Mouse (Mus musculus): ENCODE results near the gene Rasl12. TPM values are rescaled to one million over a fixed set of nuclear protein-coding genes. Genes with fewer than 3 reads are reported as not detected.

Rasl12 gene
- total RNA-seq, 2 experiments from 2014 or later = 8.4 to 9.2 TPM

DNA sequence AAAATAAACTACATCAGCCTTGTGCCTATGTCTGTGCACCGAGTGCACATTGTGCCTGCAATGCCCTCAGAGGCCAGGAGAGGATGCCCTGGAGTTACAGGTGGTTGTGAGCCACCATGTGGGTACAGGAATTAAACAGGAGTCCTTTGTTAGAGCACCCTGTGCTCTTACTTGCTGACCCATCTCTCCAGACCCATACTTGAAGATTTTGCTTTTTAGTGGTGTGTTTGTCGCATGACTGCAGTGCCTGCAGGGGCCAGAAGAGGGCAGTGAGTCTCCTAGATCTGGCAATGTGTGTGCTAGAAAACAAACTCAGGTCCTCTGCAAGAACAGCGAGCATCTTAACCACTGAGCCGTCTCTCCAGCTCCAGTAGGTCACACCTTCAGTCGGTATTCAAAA lies 35.8 kb downstream of the Rasl12 start:
- peak; percentile 24 to 38 for DNase-seq
- intact Hi-C loops (cut with DNase I) = loop anchor here (5.0 to 10.0 kb wide), 2 partner anchors 209 to 297 kb away; no protein-coding TSS in a partner anchor

DNA sequence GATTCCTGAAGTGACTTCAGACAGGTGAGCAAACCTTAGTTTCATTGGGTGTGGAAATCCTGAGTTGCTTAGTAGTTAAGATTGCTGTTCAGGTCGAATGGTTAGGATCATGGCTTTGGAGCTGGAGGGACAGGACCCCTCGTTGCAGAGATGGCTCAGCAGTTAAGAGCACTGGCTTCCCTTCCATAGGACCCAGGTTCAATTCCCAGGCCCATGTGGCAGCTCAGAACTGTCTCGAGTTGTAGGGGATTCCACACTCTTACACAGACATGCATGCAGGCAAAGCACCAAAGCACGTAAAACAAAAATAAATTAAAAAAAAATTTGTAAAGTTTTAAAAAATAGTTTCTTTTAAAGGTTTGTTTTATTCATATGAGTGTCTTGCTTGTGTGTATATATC lies 36.9 kb downstream of the Rasl12 start:
- intact Hi-C loops (cut with DNase I) = loop anchor here (10.0 kb wide), 1 partner anchor 210 kb away; no protein-coding TSS in a partner anchor
- DNase-seq = no peak

DNA sequence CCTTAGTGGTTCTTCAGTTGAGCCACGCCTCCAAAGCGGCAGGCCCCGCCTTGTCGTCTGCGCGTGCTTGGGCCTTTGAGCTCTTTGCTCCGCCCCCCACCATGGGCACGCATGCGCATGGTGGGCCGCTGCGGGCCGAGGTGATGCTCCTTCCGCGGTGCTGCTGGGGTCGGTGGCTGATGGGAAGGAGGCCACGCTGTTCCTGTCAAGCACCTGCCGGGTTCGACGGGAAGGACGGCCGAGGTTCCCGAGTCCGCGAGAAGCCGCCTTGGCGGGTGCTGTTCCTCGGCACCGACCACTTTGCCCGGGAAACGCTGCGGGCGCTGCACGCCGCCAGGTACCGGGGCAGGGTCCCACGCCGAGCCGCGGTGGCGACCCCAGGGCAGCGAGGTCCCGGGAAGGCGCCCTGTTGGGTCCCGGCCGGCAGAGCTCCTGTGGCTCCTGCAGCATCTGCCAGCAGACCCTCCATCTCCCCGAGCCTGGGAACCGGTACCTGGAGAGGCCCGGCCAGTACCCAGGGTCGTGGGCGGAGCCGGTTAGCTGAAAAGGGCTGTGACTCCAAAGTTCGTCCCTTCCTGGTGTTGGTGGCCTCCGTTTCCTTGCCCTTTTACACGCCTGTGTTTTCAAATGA lies 37.5 kb downstream of the Rasl12 start, which contains the start of gene Mtfmt:
TSS of gene Mtfmt (plus strand) at position 112 of the 631 bp plus-strand sequence.
- peak; percentile 91 to 93 for DNase-seq
- intact Hi-C loops (cut with DNase I) = loop anchor here (10.0 kb wide), 1 partner anchor 211 kb away; no protein-coding TSS in a partner anchor

DNA sequence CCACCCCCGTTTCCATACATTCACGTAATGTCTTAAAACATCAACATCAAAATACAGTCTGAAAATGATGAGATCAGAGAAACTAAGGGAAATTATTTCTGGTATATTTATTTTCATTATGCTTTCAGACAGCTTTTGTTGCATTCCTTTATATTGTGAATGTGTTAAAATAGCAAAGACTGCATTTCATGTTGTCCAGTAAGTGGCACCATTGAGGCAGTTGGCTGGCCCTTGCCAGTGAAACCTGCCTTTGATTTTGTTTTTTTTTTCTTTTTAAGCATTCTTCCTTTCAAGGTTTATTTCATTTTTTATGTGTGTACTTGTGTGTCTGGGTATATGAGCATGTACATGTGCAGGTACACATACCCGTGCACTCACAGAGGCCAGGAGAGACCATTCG lies 46.4 kb downstream of the Rasl12 start:
- intact Hi-C loops (cut with DNase I) = no loop called here

DNA sequence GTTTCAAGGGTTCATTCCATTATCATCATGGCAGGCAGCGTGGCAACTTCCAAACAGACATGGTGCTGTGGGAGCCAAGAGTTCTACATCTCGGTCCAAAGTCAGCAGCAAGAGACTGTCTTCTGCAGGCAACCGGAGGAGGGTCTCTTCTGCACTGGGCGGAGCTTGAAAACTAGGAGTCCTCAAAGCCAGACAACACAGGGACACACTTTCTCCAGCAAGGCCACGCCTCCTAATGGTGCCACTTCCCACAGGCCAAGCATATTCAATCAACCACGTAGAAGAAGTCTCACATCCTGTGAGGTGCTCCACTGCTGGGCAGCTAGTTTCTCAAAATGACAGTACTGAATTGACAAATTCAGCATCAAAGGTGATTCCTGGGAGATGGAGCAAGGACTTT lies 49.6 kb downstream of the Rasl12 start:
- intact Hi-C loops (cut with DNase I) = no loop called here
- DNase-seq = no peak

More for the DNA sequence above, 46.4 kb downstream of the Rasl12 start:
- DNase-seq = no peak

DNA sequence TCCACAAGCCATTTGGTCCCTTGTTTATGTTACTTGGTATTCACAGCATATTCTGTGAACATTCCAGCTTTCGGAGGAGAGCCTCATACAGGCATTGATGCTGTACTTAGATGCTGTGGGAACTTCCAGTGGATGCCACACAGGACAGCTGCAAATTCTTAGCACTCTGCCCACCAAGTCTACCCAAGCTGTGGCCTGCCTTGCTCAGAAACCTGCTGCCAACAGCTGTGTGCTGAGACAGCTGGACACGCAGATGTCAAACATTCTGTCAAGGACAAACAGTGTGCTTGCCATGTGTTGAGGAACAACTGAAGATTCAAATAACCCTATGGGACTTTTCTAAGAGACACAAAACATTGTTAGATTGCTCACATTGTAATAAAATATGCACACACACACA lies 60.7 kb downstream of the Rasl12 start:
- intact Hi-C loops (cut with DNase I) = no loop called here

DNA sequence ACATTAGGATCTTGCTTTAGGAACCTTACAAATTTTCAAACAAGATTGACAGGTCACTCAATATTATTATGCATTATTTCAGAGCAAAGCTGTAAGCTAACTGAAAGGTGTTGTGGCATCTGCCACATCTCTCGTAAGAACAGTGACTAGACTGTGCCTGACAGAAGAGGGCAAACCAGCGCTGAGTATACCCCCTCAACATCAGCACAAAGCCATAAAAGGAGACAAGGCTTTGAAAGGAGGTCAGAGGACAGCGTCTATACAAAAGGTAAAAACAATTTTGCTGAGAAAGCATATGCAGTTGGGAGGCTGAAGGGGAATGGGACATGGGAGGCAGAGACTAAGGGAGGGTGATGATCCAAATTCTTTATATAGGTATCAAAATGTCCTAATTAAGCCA lies 61.9 kb downstream of the Rasl12 start:
- no peak for DNase-seq
- intact Hi-C loops (cut with DNase I) = loop anchor here (5.0 kb wide), 1 partner anchor 117 kb away; no protein-coding TSS in a partner anchor

More for the DNA sequence above, 60.7 kb downstream of the Rasl12 start:
- DNase-seq = no peak

DNA sequence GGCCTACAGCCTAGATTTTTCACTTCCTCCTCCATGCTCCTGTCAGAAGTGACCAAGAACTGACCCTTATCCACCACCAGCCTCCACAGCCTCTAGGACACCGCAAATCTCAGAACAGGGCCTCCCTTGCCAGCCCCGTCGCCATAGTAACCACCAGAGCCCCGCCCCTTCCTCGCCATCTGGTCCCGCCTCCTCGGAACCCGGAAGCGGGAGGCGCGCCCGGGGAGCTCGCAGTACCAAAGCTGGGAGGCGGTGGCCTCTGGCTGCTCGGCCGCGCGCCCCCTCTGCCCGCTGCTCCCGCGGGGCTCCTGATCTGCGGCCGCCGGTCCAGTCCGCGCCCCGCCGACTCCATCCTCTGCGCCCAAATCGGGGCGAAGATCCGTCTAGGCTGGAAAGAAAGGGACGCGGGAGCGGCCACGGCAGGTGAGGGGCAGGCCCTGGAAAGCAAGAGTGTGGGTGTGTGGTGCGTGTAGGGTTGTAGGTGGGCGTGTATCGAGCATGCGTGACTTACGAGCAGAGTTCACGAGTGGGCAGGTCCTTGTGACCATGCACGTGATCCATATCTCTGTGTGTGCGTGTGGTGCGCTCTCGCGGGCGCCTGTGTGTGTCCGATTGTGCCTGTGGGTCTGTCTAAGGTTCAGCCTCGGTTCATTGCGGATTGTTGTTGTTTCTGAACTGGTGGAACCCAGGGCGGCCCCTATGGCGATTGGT lies 62.6 kb downstream of the Rasl12 start, which contains the start of gene Spg21:
TSS of gene Spg21 (plus strand) at position 216 of the 711 bp plus-strand sequence.
- intact Hi-C loops (cut with DNase I) = loop anchor here (5.0 kb wide), 1 partner anchor 116 kb away; no protein-coding TSS in a partner anchor

DNA sequence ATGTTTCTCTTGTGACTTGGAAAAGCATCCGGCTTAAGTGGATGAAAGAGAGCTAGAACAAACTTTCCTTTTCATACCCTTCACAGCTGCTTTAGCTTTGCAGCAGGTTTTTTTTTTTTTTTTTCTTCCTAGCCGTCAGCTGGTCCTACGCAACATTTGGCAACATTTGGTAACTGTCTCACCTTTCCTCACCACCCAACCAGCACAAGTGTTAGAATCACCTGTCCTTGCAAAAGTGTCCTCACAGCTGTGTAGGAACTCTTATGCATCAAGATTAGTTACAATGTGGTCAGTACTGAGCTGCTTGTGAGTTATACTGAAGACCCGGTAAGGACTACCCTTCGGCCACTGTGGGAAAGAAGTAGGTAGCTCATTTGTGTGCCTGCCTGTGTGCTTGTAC lies 64.2 kb downstream of the Rasl12 start:
- intact Hi-C loops (cut with DNase I) = loop anchor here (5.0 kb wide), 1 partner anchor 115 kb away; no protein-coding TSS in a partner anchor
- no peak for DNase-seq

More for the DNA sequence above, 62.6 kb downstream of the Rasl12 start, which contains the start of gene Spg21:
- peak; percentile 98 for DNase-seq

DNA sequence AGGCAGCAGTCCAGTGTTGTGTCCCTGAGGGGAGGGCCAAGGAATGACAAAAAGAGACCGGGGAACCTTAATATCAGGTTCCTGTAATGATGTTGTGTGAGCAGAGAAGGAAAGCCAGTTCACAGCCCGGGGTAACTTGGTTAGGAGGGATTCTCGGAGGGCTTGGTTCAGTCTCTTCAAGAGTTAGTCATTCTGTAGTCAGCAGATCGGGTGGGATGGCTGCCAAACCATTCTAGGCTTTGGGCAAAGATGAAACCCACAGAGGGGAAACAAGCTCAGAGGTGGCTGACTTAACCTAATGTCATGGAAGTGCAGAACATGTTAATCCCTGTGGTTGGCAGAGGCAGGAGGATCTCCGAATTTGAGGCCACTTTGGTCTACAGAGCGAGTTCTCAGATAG lies 65.9 kb downstream of the Rasl12 start:
- peak; percentile 26 to 31 for DNase-seq
- intact Hi-C loops (cut with DNase I) = loop anchor here (5.0 kb wide), 1 partner anchor 113 kb away; no protein-coding TSS in a partner anchor

Other genes starting within 250 kb of the Rasl12 start
- gene Parp16, start 203.2 kb upstream of the Rasl12 start, total RNA-seq (2021) = 1 to 10 TPM; 3.8 to 4.1 TPM
- 1 to 10 TPM; 3.9 to 5.6 TPM for gene Cilp, start 133.3 kb upstream of the Rasl12 start, total RNA-seq (2021)
- 100 to 1,000 TPM; 127 to 134 TPM for gene Clpx, start 104.2 kb upstream of the Rasl12 start, total RNA-seq (2021)
- gene Pdcd7, start 52.4 kb upstream of the Rasl12 start, total RNA-seq (2021) = 10 to 100 TPM; 13.4 to 14.7 TPM
- under 1 TPM in 1 of 2 experiments, not detected in 1; 0.25 TPM for gene Ubap1l, start 37.5 kb upstream of the Rasl12 start, total RNA-seq (2021)
- 1 to 10 TPM; 2.2 to 2.4 TPM for gene Kbtbd13, start 6.9 kb upstream of the Rasl12 start, total RNA-seq (2021)
- not detected for gene Slc51b, start 24.4 kb downstream of the Rasl12 start, total RNA-seq (2021)
- 1 to 10 TPM; 7.1 to 7.5 TPM for gene Mtfmt, start 37.3 kb downstream of the Rasl12 start, total RNA-seq (2021)
- gene Spg21, start 62.4 kb downstream of the Rasl12 start, total RNA-seq (2021) = 10 to 100 TPM; 11.3 to 16.0 TPM
- gene Ankdd1a, start 121.7 kb downstream of the Rasl12 start, total RNA-seq (2021) = not detected
- gene Plekho2, start 181.5 kb downstream of the Rasl12 start, total RNA-seq (2021) = 10 to 100 TPM; 13.3 to 15.3 TPM
- under 1 TPM; 0.30 to 0.61 TPM for gene Pif1, start 188.7 kb downstream of the Rasl12 start, total RNA-seq (2021)
- 10 to 100 TPM; 35.7 to 37.9 TPM for gene Rbpms2, start 231.1 kb downstream of the Rasl12 start, total RNA-seq (2021)